Mouse (Mus musculus) embryonic facial prominence, embryonic 13.5 days (tissue): ENCODE results near the gene Sprr2f. TPM values are rescaled to one million over a fixed set of nuclear protein-coding genes. Genes with fewer than 3 reads are reported as not detected.

Source experiments
- ATAC-seq: fragments of 200-750 bp; cut with Nextera tagmentation; 2 replicates; pipeline ENCODE4 v1.8.0; 2017; ENCODE audit warnings: low read depth; ENCODE audit not compliant: insufficient number of reproducible peaks, insufficient read depth, low FRiP score, low TSS enrichment
- H3K27ac ChIP-seq: fragments of 300-500 bp; sonication (generic); 2 replicates; pipeline ENCODE4 v1.5.1; 2015; ENCODE audit warnings: moderate library complexity, mild to moderate bottlenecking, inconsistent platforms
- H3K27me3 ChIP-seq: fragments of 300-500 bp; sonication (generic); 2 replicates; pipeline ENCODE4 v1.6.1; 2015; ENCODE audit warnings: mild to moderate bottlenecking, inconsistent platforms
- H3K36me3 ChIP-seq: fragments of 300-500 bp; sonication (generic); 2 replicates; pipeline ENCODE4 v1.6.1; 2015; ENCODE audit warnings: mild to moderate bottlenecking, inconsistent platforms
- H3K4me1 ChIP-seq: fragments of 300-500 bp; sonication (generic); 2 replicates; pipeline ENCODE4 v1.6.1; 2015; ENCODE audit warnings: inconsistent platforms
- H3K4me2 ChIP-seq: fragments of 300-500 bp; sonication (generic); 2 replicates; pipeline ENCODE4 v1.6.1; 2015; ENCODE audit warnings: moderate library complexity, mild to moderate bottlenecking, inconsistent platforms
- H3K4me3 ChIP-seq: fragments of 300-500 bp; sonication (generic); 2 replicates; pipeline ENCODE4 v1.5.1; 2015; ENCODE audit warnings: mild to moderate bottlenecking, inconsistent platforms
- H3K9ac ChIP-seq: fragments of 300-500 bp; sonication (generic); 2 replicates; pipeline ENCODE4 v1.6.1; 2015; ENCODE audit warnings: mild to moderate bottlenecking, inconsistent platforms
- H3K9me3 ChIP-seq: fragments of 300-500 bp; sonication (generic); 2 replicates; pipeline ENCODE4 v1.6.1; 2016; ENCODE audit warnings: inconsistent platforms
- WGBS: fragments of 180-500 bp; shearing (Covaris S2); methylation state at CpG from one replicate; pipeline ENCODE4 v1.1.7; 2015; ENCODE audit warnings: mixed read lengths; 5-methylcytosine and 5-hydroxymethylcytosine counted together
- polyA plus RNA-seq: library from polyadenylated mRNA; unstranded; fragments of >200 nt; fragmentation: Nextera tagmentation; extraction: Ambion mirVana; gene quantifications from 2 replicates; pipeline ENCODE4 v1.2.1, GENCODE M21; 2015

Gene Sprr2f
- polyA plus RNA-seq, result not detected in 2 replicates

DNA sequence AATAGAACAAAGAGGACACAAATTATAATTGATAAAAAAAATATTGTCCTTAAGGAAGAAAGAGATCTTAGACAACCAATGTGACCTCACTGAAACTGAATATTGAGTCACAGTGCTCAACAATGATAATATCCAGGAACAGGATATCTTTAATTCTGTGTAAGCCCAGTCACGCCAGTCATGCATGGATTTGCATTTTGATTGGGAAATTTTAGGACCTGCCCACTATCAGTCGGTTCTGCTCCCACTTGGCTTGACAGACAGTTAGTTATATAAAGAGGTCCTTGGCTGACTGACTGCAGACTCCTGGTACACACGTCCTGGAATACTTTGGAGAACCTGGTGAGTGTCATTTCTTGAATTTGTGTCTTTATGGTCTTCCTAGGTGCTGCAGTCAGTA, at the start of gene Sprr2f:
Sprr2f (plus strand) TSS at position 301 of the 400 bp plus-strand sequence.
- Histone ChIP-seq H3K27me3 (no peaks in the 10 kb centered on the region), H3K9me3 (no peaks in the 10 kb centered on the region), H3K27ac (no peak within 1 kb of the TSS), H3K4me3 (no peak within 1 kb of the TSS), H3K36me3 (no peaks in the 10 kb centered on the region), H3K9ac (no peak within 1 kb of the TSS), H3K4me2 (no peak within 1 kb of the TSS), H3K4me1 (no peaks in the 10 kb centered on the region)
- WGBS, result 61% methylated on average over 3 of the region's 3 CpGs
- ATAC-seq, result no peak

DNA sequence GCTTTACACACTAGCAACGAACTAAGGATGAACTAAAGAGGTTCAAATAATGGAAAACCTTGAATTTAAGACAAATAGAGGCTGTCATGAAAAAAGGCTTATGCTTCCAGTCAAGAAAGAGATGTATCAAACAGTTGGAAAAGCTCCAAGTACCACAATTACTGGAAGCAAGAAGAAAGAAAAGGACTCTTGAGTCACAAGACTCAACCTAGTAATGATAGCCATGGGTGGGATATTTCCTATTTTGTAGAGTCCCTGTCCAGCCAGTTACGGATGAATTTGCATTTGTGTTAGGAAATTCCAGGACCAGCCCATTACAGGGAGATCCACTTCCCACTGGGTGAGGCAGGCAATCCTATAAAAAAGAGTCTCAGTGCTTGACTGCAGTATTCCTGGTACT, 48.7 kb upstream of the Sprr2f start, which contains the start of gene Sprr2b:
Sprr2b (plus strand) TSS at position 301 of the 400 bp plus-strand sequence.
- H3K36me3 ChIP-seq, result no peaks in the 10 kb centered on the region
- ATAC-seq, result no peak
- no peaks in the 10 kb centered on the region for H3K27me3 ChIP-seq
- no peak within 1 kb of the TSS for H3K9ac ChIP-seq
- no peak within 1 kb of the TSS for H3K27ac ChIP-seq
- H3K4me2 ChIP-seq, result no peak within 1 kb of the TSS
- H3K9me3 ChIP-seq, result no peaks in the 10 kb centered on the region
- WGBS, result 80% methylated on average over 2 of the region's 2 CpGs
- no peak within 1 kb of the TSS for H3K4me3 ChIP-seq
- H3K4me1 ChIP-seq, result no peaks in the 10 kb centered on the region

GRCm38 (mm10) chr3:92317384-92317783, 47.6 kb upstream of the Sprr2f start:
- ATAC-seq, result no peak
- Histone ChIP-seq H3K27ac (no peak overlapping the region), H3K4me2 (no peak overlapping the region), H3K9me3 (no peaks in the 10 kb centered on the region), H3K36me3 (no peaks in the 10 kb centered on the region), H3K9ac (no peak overlapping the region), H3K4me3 (no peak overlapping the region), H3K4me1 (no peaks in the 10 kb centered on the region), H3K27me3 (no peaks in the 10 kb centered on the region)
- 69% methylated on average over 2 of the region's 2 CpGs for WGBS

DNA sequence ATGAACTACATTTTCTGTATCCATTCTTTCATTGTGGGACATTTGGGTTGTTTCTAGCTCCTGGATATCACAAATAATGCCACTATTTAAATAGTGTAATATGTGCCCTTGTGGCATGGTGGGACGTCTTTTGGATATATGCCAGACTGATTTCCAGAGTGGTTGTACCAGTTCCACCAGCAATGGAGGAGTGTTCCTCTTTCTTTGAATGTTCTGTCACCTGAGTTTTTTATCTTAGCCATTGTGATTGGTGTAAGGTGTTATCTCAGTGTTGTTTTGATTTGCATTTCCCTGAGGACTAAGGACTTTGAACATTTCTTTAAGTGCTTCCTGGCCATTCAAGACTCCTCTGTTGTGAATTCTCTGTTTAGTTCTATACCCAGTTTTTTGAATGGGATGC, 28.7 kb upstream of the Sprr2f start:
- Histone ChIP-seq H3K27me3 (no peaks in the 10 kb centered on the region), H3K4me1 (no peaks in the 10 kb centered on the region), H3K27ac (no peak overlapping the region), H3K4me3 (no peak overlapping the region), H3K36me3 (no peaks in the 10 kb centered on the region), H3K4me2 (no peak overlapping the region), H3K9me3 (no peaks in the 10 kb centered on the region), H3K9ac (no peak overlapping the region)
- no peak for ATAC-seq
- 74% methylated on average over 1 of the region's 1 CpGs for WGBS

DNA sequence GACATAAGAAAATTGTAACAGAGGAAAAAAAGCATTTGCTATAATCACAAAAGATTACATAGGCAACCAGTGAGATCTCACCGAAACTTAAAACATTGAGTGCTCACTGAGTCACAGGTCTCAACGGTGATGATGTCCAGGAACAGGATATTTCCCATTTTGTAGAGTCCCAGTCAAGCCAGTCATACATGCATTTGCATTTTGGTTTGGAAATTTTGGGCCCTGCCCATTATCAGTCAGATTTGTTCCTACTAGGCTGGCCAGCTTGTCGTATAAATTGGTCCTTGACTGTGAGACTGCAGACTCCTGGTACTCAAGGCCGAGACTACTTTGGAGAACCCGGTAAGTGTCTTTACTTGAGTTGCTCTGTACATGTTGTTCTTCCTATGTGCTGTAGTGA, 26.1 kb upstream of the Sprr2f start, which contains the start of gene Sprr2d:
Sprr2d (plus strand) TSS at position 301 of the 400 bp plus-strand sequence.
- H3K4me2 ChIP-seq, result no peak within 1 kb of the TSS
- no peak for ATAC-seq

GRCm38 (mm10) chr3:92351843-92352242, 13.1 kb upstream of the Sprr2f start, which contains the start of gene Sprr2e:
TSS of gene Sprr2e (plus strand) at chr3:92352143.
- ATAC-seq, result no peak

More for the DNA sequence above, 26.1 kb upstream of the Sprr2f start, which contains the start of gene Sprr2d:
- Histone ChIP-seq H3K4me1 (no peaks in the 10 kb centered on the region), H3K9ac (no peak within 1 kb of the TSS), H3K36me3 (no peaks in the 10 kb centered on the region), H3K4me3 (no peak within 1 kb of the TSS), H3K27ac (no peak within 1 kb of the TSS), H3K9me3 (no peaks in the 10 kb centered on the region), H3K27me3 (no peaks in the 10 kb centered on the region)
- 92% methylated on average over 5 of the region's 5 CpGs for WGBS

DNA sequence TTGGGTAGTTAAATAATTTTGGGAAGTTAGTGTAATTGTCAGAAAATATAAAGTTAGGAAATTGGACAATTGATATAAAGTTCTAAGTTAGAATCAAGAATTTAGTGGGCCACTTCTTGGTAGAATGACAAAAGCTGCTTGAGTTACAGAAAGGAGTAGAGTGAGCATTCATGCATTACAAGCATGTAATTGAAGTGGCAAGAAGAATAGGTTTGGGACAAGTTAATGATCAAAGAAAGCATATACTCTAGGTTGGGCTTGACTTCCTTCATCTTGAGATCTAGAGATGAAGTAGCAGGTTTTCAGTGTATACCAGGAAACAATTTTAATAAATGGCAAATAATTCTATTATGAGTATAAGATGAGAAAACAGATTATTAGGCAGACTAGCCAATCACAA, 3.4 kb upstream of the Sprr2f start:
- Histone ChIP-seq H3K27ac (no peak overlapping the region), H3K36me3 (no peaks in the 10 kb centered on the region), H3K4me2 (no peak overlapping the region), H3K9ac (no peak overlapping the region), H3K4me3 (no peak overlapping the region), H3K4me1 (no peaks in the 10 kb centered on the region), H3K27me3 (no peaks in the 10 kb centered on the region), H3K9me3 (no peaks in the 10 kb centered on the region)
- no peak for ATAC-seq

More at GRCm38 (mm10) chr3:92351843-92352242, 13.1 kb upstream of the Sprr2f start, which contains the start of gene Sprr2e:
- H3K9me3 ChIP-seq, result no peaks in the 10 kb centered on the region
- no peak within 1 kb of the TSS for H3K4me2 ChIP-seq
- H3K27me3 ChIP-seq, result no peaks in the 10 kb centered on the region
- 78% methylated on average over 2 of the region's 2 CpGs for WGBS
- no peak within 1 kb of the TSS for H3K4me3 ChIP-seq
- H3K9ac ChIP-seq, result no peak within 1 kb of the TSS
- H3K27ac ChIP-seq, result no peak within 1 kb of the TSS
- no peaks in the 10 kb centered on the region for H3K4me1 ChIP-seq
- no peaks in the 10 kb centered on the region for H3K36me3 ChIP-seq

DNA sequence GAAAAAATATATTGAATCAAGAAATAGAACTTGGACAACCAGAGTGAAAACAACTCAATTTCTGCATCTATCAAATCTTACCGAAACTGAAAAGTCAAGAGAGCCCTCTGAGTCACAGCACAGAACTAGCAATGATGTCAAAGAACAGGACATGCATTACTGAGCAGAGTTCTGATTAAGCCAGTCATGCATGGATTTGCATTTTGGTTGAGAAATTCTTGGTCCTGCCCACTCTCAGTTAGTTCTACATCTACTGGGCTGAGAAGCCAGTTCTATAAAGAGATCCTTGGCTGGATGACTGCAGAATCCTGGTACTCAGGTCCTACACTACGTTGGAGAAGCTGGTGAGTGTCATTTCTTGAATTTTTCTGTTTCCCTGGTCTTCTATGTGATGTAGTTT, 8.6 kb downstream of the Sprr2f start:
- 73% methylated on average over 2 of the region's 2 CpGs for WGBS

GRCm38 (mm10) chr3:92385385-92385784, 20.4 kb downstream of the Sprr2f start, which contains the start of gene Sprr2h:
TSS of gene Sprr2h (plus strand) at chr3:92385685.
- Histone ChIP-seq H3K9ac (no peak within 1 kb of the TSS), H3K27me3 (no peaks in the 10 kb centered on the region), H3K4me1 (no peaks in the 10 kb centered on the region), H3K4me2 (no peak within 1 kb of the TSS), H3K9me3 (no peaks in the 10 kb centered on the region), H3K27ac (no peak within 1 kb of the TSS), H3K36me3 (no peaks in the 10 kb centered on the region), H3K4me3 (no peak within 1 kb of the TSS)
- 72% methylated on average over 1 of the region's 1 CpGs for whole genome bisulfite sequencing
- no peak for ATAC-seq

More for the DNA sequence above, 8.6 kb downstream of the Sprr2f start:
- Histone ChIP-seq H3K4me1 (no peaks in the 10 kb centered on the region), H3K4me2 (no peak overlapping the region), H3K36me3 (no peaks in the 10 kb centered on the region), H3K27ac (no peak overlapping the region), H3K9me3 (no peaks in the 10 kb centered on the region), H3K27me3 (no peaks in the 10 kb centered on the region), H3K9ac (no peak overlapping the region), H3K4me3 (no peak overlapping the region)
- no peak for ATAC-seq

GRCm38 (mm10) chr3:92394301-92394700, 29.3 kb downstream of the Sprr2f start:
- Histone ChIP-seq H3K4me3 (no peak overlapping the region), H3K9ac (no peak overlapping the region), H3K36me3 (no peaks in the 10 kb centered on the region), H3K4me2 (no peak overlapping the region), H3K27ac (no peak overlapping the region), H3K4me1 (no peaks in the 10 kb centered on the region), H3K9me3 (no peaks in the 10 kb centered on the region), H3K27me3 (no peaks in the 10 kb centered on the region)
- no peak for ATAC-seq
- WGBS, result 58% methylated on average over 1 of the region's 1 CpGs

GRCm38 (mm10) chr3:92407691-92408090, 42.7 kb downstream of the Sprr2f start, which contains the start of gene Sprr2i:
TSS of gene Sprr2i (plus strand) at chr3:92407991.
- Histone ChIP-seq H3K4me3 (no peak within 1 kb of the TSS), H3K27ac (no peak within 1 kb of the TSS), H3K9ac (no peak within 1 kb of the TSS), H3K27me3 (no peaks in the 10 kb centered on the region), H3K4me2 (no peak within 1 kb of the TSS), H3K4me1 (no peaks in the 10 kb centered on the region), H3K9me3 (no peaks in the 10 kb centered on the region), H3K36me3 (no peaks in the 10 kb centered on the region)
- 87% methylated on average over 2 of the region's 2 CpGs for WGBS
- no peak for ATAC-seq
